Mouse (Mus musculus) intestine, embryonic 15.5 days (tissue): ENCODE measurements around the gene C1qtnf7. TPM values are rescaled to one million over a fixed set of nuclear protein-coding genes. Genes with fewer than 3 reads are reported as not detected.
A peak's percentile ranks its signal among the peaks of the same experiment; 100 is the strongest.

Source experiments
- ATAC-seq: fragments of 200-750 bp; cut with Nextera tagmentation; 2 replicates; pipeline ENCODE4 v1.8.0; 2017; ENCODE audit warnings: moderate TSS enrichment, moderate library complexity
- H3K27ac ChIP-seq: fragments of 300-500 bp; sonication (generic); 2 replicates; pipeline ENCODE4 v1.5.1; 2015; ENCODE audit warnings: mild to moderate bottlenecking, inconsistent platforms
- H3K27me3 ChIP-seq: fragments of 300-500 bp; sonication (generic); replicated peaks from 2 replicates; pipeline ENCODE4 v1.6.1; 2015; ENCODE audit warnings: inconsistent platforms
- H3K36me3 ChIP-seq: fragments of 300-500 bp; sonication (generic); 2 replicates; pipeline ENCODE4 v1.6.1; 2015; ENCODE audit warnings: inconsistent platforms
- H3K4me1 ChIP-seq: fragments of 300-500 bp; sonication (generic); replicated peaks from 2 replicates; pipeline ENCODE4 v1.6.1; 2015; ENCODE audit warnings: inconsistent platforms
- H3K4me2 ChIP-seq: fragments of 300-500 bp; sonication (generic); replicated peaks from 2 replicates; pipeline ENCODE4 v1.6.1; 2015; ENCODE audit warnings: mild to moderate bottlenecking, inconsistent platforms
- H3K4me3 ChIP-seq: fragments of 300-500 bp; sonication (generic); replicated peaks from 2 replicates; pipeline ENCODE4 v1.5.1; 2015; ENCODE audit warnings: inconsistent platforms
- H3K9ac ChIP-seq: fragments of 300-500 bp; sonication (generic); 2 replicates; pipeline ENCODE4 v1.6.1; 2015; ENCODE audit warnings: inconsistent platforms
- H3K9me3 ChIP-seq: fragments of 300-500 bp; sonication (generic); 2 replicates; pipeline ENCODE4 v1.6.1; 2016; ENCODE audit warnings: inconsistent platforms
- WGBS: fragments of 180-500 bp; shearing (Covaris S2); methylation state at CpG from one replicate; pipeline ENCODE4 v1.1.7; 2015; 5-methylcytosine and 5-hydroxymethylcytosine counted together
- polyA plus RNA-seq: library from polyadenylated mRNA; unstranded; fragments of >200 nt; fragmentation: Nextera tagmentation; extraction: Ambion mirVana; gene quantifications from 2 replicates; pipeline ENCODE4 v1.2.1, GENCODE M21; 2015

The C1qtnf7 gene
- polyA plus RNA-seq, 1 experiment from 2014 or later = 7.5 TPM

GRCm38 (mm10) chr5:43516491-43516890 is 1.2 kb downstream of the C1qtnf7 start:
- H3K36me3 ChIP-seq = no peaks in the 10 kb centered on the region
- no peak for ATAC-seq
- peaks cover 14% of the 10 kb centered on the region for H3K4me1 ChIP-seq
- H3K4me2 ChIP-seq = peak overlapping the region; percentile 28
- 43% methylated on average over 7 of the region's 7 CpGs for WGBS
- H3K27ac ChIP-seq = no peak overlapping the region
- H3K4me3 ChIP-seq = 0 out of 2 replicates have a peak overlapping the region, but pooled peaks have one; percentile 9
- no peak overlapping the region for H3K9ac ChIP-seq
- H3K27me3 ChIP-seq = no peaks in the 10 kb centered on the region
- H3K9me3 ChIP-seq = no peaks in the 10 kb centered on the region

- peaks cover 14% of the 10 kb centered on the region for H3K4me1 ChIP-seq
- H3K4me2 ChIP-seq = peak overlapping the region; percentile 28
- no peak overlapping the region for H3K27ac ChIP-seq
- no peak for ATAC-seq
- H3K9me3 ChIP-seq = no peaks in the 10 kb centered on the region
- no peak overlapping the region for H3K9ac ChIP-seq
- H3K27me3 ChIP-seq = no peaks in the 10 kb centered on the region
- WGBS = 84% methylated on average over 13 of the region's 13 CpGs
- 0 out of 2 replicates have a peak overlapping the region, but pooled peaks have one; percentile 7 for H3K4me3 ChIP-seq
- H3K36me3 ChIP-seq = no peaks in the 10 kb centered on the region
Measured at GRCm38 (mm10) chr5:43517313-43517712, 2.0 kb downstream of the C1qtnf7 start.

- Histone ChIP-seq H3K9me3 (no peaks in the 10 kb centered on the region), H3K9ac (no peak overlapping the region), H3K27me3 (no peaks in the 10 kb centered on the region), H3K4me2 (no peak overlapping the region), H3K36me3 (no peaks in the 10 kb centered on the region), H3K4me3 (no peak overlapping the region), H3K4me1 (peaks cover 14% of the 10 kb centered on the region), H3K27ac (no peak overlapping the region)
- WGBS = 61% methylated on average over 2 of the region's 2 CpGs
- peak; percentile 69 for ATAC-seq
Measured at GRCm38 (mm10) chr5:43519905-43520304, 4.6 kb downstream of the C1qtnf7 start.

GRCm38 (mm10) chr5:43521369-43521768 is 6.0 kb downstream of the C1qtnf7 start:
- no peak for ATAC-seq
- WGBS = 56% methylated on average over 7 of the region's 7 CpGs
- H3K36me3 ChIP-seq = no peaks in the 10 kb centered on the region
- H3K4me2 ChIP-seq = no peak overlapping the region
- peaks cover 10% of the 10 kb centered on the region for H3K4me1 ChIP-seq
- no peaks in the 10 kb centered on the region for H3K9me3 ChIP-seq
- H3K9ac ChIP-seq = no peak overlapping the region
- H3K27ac ChIP-seq = no peak overlapping the region
- no peaks in the 10 kb centered on the region for H3K27me3 ChIP-seq
- no peak overlapping the region for H3K4me3 ChIP-seq

GRCm38 (mm10) chr5:43522866-43523265 is 7.5 kb downstream of the C1qtnf7 start:
- H3K4me2 ChIP-seq = no peak overlapping the region
- no peaks in the 10 kb centered on the region for H3K9me3 ChIP-seq
- H3K27ac ChIP-seq = no peak overlapping the region
- no peak overlapping the region for H3K9ac ChIP-seq
- peaks cover 2% of the 10 kb centered on the region for H3K4me1 ChIP-seq
- 43% methylated on average over 1 of the region's 1 CpGs for WGBS
- ATAC-seq = no peak
- no peak overlapping the region for H3K4me3 ChIP-seq
- no peaks in the 10 kb centered on the region for H3K36me3 ChIP-seq
- H3K27me3 ChIP-seq = no peaks in the 10 kb centered on the region

- H3K27ac ChIP-seq = no peak overlapping the region
- no peaks in the 10 kb centered on the region for H3K9me3 ChIP-seq
- H3K27me3 ChIP-seq = no peaks in the 10 kb centered on the region
- no peak overlapping the region for H3K4me2 ChIP-seq
- no peaks in the 10 kb centered on the region; the same call in 1 of the 2 replicates for H3K4me1 ChIP-seq
- 51% methylated on average over 6 of the region's 6 CpGs for whole genome bisulfite sequencing
- H3K36me3 ChIP-seq = no peaks in the 10 kb centered on the region
- no peak for ATAC-seq
- no peak overlapping the region for H3K4me3 ChIP-seq
- no peak overlapping the region for H3K9ac ChIP-seq
Measured at GRCm38 (mm10) chr5:43526874-43527584, 11.7 kb downstream of the C1qtnf7 start.

GRCm38 (mm10) chr5:43530186-43530585 is 14.8 kb downstream of the C1qtnf7 start:
- Histone ChIP-seq H3K4me2 (no peak overlapping the region), H3K27me3 (no peaks in the 10 kb centered on the region), H3K9ac (no peak overlapping the region), H3K4me3 (no peak overlapping the region), H3K36me3 (no peaks in the 10 kb centered on the region), H3K4me1 (no peaks in the 10 kb centered on the region; the same call in 1 of the 2 replicates), H3K9me3 (no peaks in the 10 kb centered on the region), H3K27ac (no peak overlapping the region)
- 83% methylated on average over 3 of the region's 3 CpGs for WGBS
- ATAC-seq = no peak

GRCm38 (mm10) chr5:43530886-43531285 is 15.5 kb downstream of the C1qtnf7 start:
- H3K4me3 ChIP-seq = no peak overlapping the region
- no peaks in the 10 kb centered on the region; the same call in 1 of the 2 replicates for H3K4me1 ChIP-seq
- H3K4me2 ChIP-seq = no peak overlapping the region
- WGBS = 69% methylated on average over 1 of the region's 1 CpGs
- no peak overlapping the region for H3K9ac ChIP-seq
- H3K9me3 ChIP-seq = no peaks in the 10 kb centered on the region
- H3K27ac ChIP-seq = no peak overlapping the region
- H3K27me3 ChIP-seq = no peaks in the 10 kb centered on the region
- no peaks in the 10 kb centered on the region for H3K36me3 ChIP-seq
- no peak for ATAC-seq

GRCm38 (mm10) chr5:43538322-43539167 is 23.2 kb downstream of the C1qtnf7 start:
- H3K9me3 ChIP-seq = no peaks in the 10 kb centered on the region
- 58% methylated on average over 14 of the region's 14 CpGs for WGBS
- 0 out of 2 replicates have a peak, but pooled peaks cover 3% of the 10 kb centered on the region for H3K4me1 ChIP-seq
- H3K27me3 ChIP-seq = no peaks in the 10 kb centered on the region
- no peak for ATAC-seq
- H3K36me3 ChIP-seq = no peaks in the 10 kb centered on the region
- no peak overlapping the region for H3K4me2 ChIP-seq
- H3K4me3 ChIP-seq = no peak overlapping the region
- H3K27ac ChIP-seq = no peak overlapping the region
- H3K9ac ChIP-seq = no peak overlapping the region

- no peak overlapping the region for H3K4me3 ChIP-seq
- no peak overlapping the region for H3K4me2 ChIP-seq
- H3K4me1 ChIP-seq = 0 out of 2 replicates have a peak, but pooled peaks cover 3% of the 10 kb centered on the region
- 40% methylated on average over 3 of the region's 3 CpGs for WGBS
- no peaks in the 10 kb centered on the region for H3K9me3 ChIP-seq
- H3K27ac ChIP-seq = no peak overlapping the region
- no peak for ATAC-seq
- H3K27me3 ChIP-seq = no peaks in the 10 kb centered on the region
- H3K36me3 ChIP-seq = no peaks in the 10 kb centered on the region
- no peak overlapping the region for H3K9ac ChIP-seq
Measured at GRCm38 (mm10) chr5:43539168-43539516, 23.8 kb downstream of the C1qtnf7 start.

- H3K36me3 ChIP-seq = no peaks in the 10 kb centered on the region
- H3K4me1 ChIP-seq = 0 out of 2 replicates have a peak, but pooled peaks cover 3% of the 10 kb centered on the region
- no peaks in the 10 kb centered on the region for H3K27me3 ChIP-seq
- no peak overlapping the region for H3K4me2 ChIP-seq
- H3K27ac ChIP-seq = no peak overlapping the region
- H3K9ac ChIP-seq = no peak overlapping the region
- H3K4me3 ChIP-seq = no peak overlapping the region
- no peaks in the 10 kb centered on the region for H3K9me3 ChIP-seq
- ATAC-seq = no peak
Measured at GRCm38 (mm10) chr5:43539871-43540270, 24.5 kb downstream of the C1qtnf7 start.

- Histone ChIP-seq H3K9me3 (no peaks in the 10 kb centered on the region), H3K27me3 (no peaks in the 10 kb centered on the region), H3K4me2 (no peak overlapping the region), H3K27ac (no peak overlapping the region), H3K9ac (no peak overlapping the region), H3K4me1 (0 out of 2 replicates have a peak, but pooled peaks cover 3% of the 10 kb centered on the region), H3K36me3 (no peaks in the 10 kb centered on the region), H3K4me3 (no peak overlapping the region)
- 85% methylated on average over 5 of the region's 5 CpGs for WGBS
- no peak for ATAC-seq
Measured at GRCm38 (mm10) chr5:43541492-43541891, 26.2 kb downstream of the C1qtnf7 start.
